9 mouse cellular contexts compared by ENCODE assay signal in genomic region chr7:98960274-98960673, GRCm38 (mm10).
"Had no signal": no experiment of that assay in that cellular context is flagged by ENCODE, and none has a peak within 500 bp of the region (broad histone marks: within the 10 kb centered on the region; RNA-seq: fewer than 3 reads in every experiment).

No protein-coding gene starts in this region.

- DNase-seq: liver, postnatal 0 days; lung, adult 2 months; lung, postnatal 14 days; lung, postnatal 36 days; midbrain, embryonic 14.5 days; right cerebral cortex, postnatal 14 days; thymus, adult 2 months; thymus, postnatal 25 days; thymus, postnatal 4 days had no signal
